Mouse (Mus musculus) G1E (cell line): ENCODE measurements around the gene Fgfr2.

Experiments used
- CTCF ChIP-seq: IDR thresholded peaks from 2 replicates; pipeline ENCODE4 v1.5.1; 2012; ENCODE audit warnings: low read depth, low read length, inconsistent platforms, mixed read lengths
- GATA1 ChIP-seq: IDR thresholded peaks from 2 replicates; pipeline ENCODE4 v1.6.1; 2012; ENCODE audit warnings: borderline replicate concordance, low read length, inconsistent platforms, mixed read lengths
- TAL1 ChIP-seq: conservative IDR thresholded peaks from 2 replicates; pipeline ENCODE4 v1.6.1; 2012; ENCODE audit warnings: low read depth, low read length, inconsistent platforms, mixed read lengths

- TF ChIP-seq CTCF (no peak), GATA1 (no peak), TAL1 (no peak)
Measured at GRCm38 (mm10) chr7:132802691-132803090, 320.5 kb downstream of the Fgfr2 start.
